Mouse (Mus musculus) frontal cortex, postnatal 25 days (tissue): ENCODE data around the gene Nuak1.

Experiments
- DNase-seq, 2 experiments: peaks; one replicate each; pipeline ENCODE4 v3.0.0; 2022; ENCODE audit warnings: low spot score in 2 of 2

The Nuak1 gene

DNA sequence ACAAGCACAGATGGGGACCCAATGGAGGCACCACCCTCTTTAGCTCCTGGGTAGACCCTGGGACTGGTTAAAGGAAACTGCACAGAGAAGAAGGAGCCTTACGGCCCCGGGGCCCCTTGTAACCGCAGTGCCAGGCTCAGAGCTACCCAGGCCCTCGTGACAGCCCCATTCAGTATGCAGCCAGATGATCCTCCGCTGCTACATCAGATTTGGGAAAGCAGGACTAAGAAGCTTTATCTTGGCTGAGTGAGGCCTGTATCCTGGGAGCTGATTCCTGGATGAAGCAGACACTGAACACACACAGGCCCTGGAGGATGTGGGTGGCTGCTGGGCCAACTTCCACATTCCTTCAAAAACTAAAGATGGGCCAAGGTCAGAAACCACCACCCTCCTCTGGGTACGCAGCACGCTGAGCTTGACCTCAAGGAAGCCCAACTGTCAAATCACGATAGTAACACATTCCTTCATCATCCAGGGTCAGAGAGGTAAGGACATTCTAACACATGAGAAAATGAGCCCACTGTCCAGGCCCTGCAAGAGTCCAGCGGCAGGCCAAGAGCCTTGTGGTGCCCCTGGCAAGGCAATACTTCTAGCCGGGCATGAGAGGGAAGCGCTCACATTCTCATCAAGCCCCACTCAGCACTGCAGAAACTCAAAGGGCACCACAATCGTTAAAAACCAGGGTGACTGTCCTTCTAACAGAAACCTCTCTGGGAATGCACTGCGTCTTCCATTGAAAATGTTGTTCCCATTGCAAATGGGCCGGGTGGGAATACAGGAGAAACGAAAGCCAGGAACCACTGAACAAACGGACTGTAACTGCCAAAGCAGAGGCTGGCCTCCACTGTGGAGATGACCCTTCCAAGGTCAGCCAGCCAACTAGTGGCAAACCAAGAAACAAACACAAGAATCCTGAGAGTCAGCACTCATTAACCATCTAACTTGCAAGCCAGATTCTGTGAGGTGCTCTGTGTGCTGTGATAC lies 29.0 kb downstream of the Nuak1 start:
- DNase-seq: no peak

DNA sequence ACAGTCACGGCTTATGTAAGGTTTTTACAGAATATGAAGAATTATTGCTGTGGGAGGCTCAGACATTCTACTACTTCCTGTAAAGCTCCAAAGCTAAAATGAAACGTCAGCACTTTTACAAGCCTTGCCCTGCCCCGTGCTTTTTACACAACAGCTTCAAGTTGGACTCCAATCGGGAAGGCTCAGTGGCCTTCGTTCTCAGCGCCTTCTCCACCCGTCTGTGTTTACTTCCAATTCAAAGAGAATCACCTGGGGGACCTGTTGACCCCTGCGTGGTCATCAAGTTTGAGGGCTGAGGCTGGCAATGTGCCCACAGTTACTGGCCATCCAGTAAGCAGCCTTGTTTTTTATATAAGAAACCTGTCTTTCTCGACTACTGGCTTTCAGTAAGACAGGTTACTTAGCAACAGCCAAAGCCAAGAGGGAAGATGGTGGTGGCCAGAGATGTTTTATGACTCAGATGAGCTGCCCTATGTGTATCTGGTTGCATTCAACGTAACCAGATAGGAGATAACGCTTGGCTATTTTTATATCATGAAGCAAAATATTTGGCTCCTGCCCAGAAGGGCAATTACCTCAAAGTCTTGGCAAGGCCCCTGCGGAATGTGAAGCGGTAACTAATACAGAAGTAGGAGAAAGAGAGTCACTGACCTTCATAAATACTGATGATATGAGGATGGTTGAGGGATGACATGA lies 31.3 kb downstream of the Nuak1 start:
- DNase-seq: no peak

GRCm38 (mm10) chr10:84405135-84405776 lies 35.1 kb downstream of the Nuak1 start:
- DNase-seq: no peak

GRCm38 (mm10) chr10:84401907-84402371 lies 38.5 kb downstream of the Nuak1 start:
- DNase-seq: no peak

DNA sequence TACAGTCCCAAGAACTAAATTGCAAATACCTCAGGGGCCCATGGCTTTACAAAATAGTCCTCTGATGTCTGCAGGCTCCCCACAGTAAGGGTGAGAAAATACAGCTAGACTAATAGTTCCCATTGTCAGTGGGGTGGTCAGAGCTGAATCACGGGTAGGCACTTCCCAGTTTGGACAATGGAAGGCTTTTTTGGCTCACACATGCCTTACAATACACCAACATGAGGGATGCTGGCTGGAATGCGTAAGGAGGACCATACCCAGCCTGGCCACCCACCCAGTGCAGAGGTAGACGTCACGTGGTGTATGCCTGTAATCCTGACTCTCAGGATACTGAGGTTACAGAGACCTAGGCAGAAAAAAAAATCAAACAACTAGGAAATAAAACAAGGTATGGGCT lies 39.2 kb downstream of the Nuak1 start:
- DNase-seq: no peak

- DNase-seq: no peak
Measured at GRCm38 (mm10) chr10:84400037-84400681, 40.2 kb downstream of the Nuak1 start.

DNA sequence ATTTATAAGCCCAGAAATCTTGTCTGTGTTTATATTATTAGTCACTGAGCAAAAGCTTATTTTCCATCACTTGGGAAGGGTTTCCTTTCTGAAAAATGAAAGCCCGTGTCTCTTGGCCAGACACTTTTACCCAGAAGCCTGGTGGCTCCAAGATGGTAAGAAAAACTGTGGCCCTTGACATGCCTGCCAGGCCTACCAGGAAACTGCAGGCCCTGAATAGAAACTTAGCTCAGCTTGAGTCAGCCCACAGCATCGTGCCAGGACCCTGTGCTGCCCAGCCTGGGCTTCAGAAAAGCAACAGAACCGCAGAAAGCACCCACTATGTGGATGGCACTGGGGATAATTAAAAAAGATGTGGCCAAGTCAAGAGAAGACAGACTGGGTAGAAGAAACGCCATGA lies 43.1 kb downstream of the Nuak1 start:
- no peak for DNase-seq

DNA sequence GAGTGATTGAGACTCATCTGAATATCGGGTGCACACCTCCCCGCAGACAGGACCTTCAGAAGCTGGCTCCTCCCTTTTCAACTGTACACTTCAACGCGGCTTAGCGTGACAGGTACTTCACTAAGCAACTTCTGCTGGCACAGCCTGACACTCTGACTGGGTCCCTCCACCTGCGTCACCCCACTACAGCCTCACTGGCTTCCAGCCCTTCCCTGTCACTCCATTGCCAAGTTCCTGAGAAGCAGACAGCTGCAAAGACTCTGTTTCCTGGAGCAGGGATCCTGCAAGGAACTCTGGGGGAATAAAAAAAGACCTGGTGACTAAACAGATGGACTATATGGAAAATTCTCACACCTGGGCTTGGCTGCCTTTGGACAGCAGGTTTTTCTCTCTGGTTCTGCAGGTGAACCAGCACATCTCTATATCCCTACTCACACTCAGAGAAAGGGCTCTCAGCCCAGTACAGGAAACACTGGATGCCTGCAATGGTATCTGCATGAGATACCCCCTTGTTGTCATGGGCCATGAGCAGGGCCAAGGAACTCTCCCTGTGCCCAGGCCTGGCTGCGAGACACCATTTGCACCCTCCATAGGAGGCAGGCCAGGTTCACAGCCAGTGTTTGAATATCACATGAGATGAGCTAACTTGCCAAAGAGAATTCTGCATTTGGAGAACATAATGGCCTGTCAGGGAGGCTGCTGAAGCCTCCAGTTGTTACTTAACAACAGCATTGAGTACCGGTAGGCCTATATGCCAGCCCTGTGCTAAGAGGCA lies 44.3 kb downstream of the Nuak1 start:
- DNase-seq: no peak

DNA sequence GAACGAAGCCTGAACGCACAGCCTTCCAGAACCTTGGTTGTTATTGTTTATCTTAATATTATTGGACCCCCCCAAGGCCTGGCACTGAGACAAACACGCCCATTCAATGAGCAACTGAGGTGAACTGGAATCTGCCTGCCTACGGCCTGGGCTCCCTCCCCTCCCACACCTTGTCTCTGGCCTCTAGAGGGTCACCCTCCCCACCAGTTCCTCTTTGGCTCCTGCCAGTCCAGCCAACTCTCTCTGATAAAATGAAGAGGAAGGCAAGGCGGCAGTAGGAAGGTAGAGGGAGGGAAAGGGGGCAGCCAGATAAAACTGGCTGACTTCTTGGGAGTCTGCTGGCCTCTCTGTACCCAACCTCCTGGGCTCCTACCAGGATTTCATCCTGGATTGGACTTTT lies 45.1 kb downstream of the Nuak1 start:
- DNase-seq: no peak

- no peak for DNase-seq
Measured at GRCm38 (mm10) chr10:84393881-84394280, 46.5 kb downstream of the Nuak1 start.

- no peak for DNase-seq
Measured at GRCm38 (mm10) chr10:84393405-84393804, 47.0 kb downstream of the Nuak1 start.

GRCm38 (mm10) chr10:84392723-84393081 lies 47.7 kb downstream of the Nuak1 start:
- DNase-seq: no peak

DNA sequence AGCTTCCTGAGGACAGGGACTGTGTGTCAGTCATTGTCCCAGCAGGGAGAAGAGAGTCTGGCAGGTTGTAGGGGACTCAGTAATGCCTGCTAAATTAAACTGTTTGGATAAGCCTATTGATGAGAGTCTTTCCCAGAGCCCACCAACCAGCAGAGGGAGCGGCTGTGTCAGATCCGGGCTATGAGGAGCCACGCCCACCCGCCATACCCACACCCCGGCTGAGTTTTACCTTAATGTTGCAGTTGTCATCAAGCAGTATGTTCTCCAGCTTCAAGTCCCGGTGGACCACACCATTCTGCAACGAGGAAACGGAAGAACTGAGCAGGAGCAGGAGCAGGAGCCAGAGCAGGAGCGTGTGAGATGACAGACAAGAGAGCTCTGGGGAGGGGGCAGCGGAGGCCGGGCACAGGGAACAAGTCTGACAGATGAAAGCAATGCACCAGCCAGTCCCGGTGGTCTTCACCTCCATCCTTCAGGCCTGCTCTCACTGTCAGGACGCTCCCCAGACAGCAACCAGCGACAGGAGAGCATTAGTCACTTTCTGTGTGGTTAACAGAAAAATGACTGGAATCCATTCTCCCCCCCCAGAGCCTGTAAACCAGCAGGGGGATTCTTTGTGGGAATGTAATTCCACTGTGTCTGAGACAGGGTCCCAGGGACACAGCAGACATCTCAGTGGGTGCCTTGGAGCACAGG lies 48.2 kb downstream of the Nuak1 start:
- DNase-seq: no peak

GRCm38 (mm10) chr10:84389707-84390106 lies 50.7 kb downstream of the Nuak1 start:
- no peak for DNase-seq

- no peak for DNase-seq
Measured at GRCm38 (mm10) chr10:84388357-84389141, 51.8 kb downstream of the Nuak1 start.

- DNase-seq: no peak
Measured at GRCm38 (mm10) chr10:84387338-84387737, 53.1 kb downstream of the Nuak1 start.

GRCm38 (mm10) chr10:84386625-84387242 lies 53.7 kb downstream of the Nuak1 start:
- no peak for DNase-seq

GRCm38 (mm10) chr10:84386214-84386613 lies 54.2 kb downstream of the Nuak1 start:
- no peak for DNase-seq

GRCm38 (mm10) chr10:84384761-84385160 lies 55.6 kb downstream of the Nuak1 start:
- DNase-seq: no peak
